Mouse (Mus musculus) MEL (cell line): Measurements from ENCODE around the gene Hist3h2a. TPM values are rescaled to one million over a fixed set of nuclear protein-coding genes. Genes with fewer than 3 reads are reported as not detected.
A peak's percentile ranks its signal among the peaks of the same experiment; 100 is the strongest.

Experiments used
- DNase-seq: peaks from one replicate; pipeline ENCODE4 v3.0.0; 2011; ENCODE audit warnings: low read depth, low spot score
- H3K27ac ChIP-seq: 2 replicates; pipeline ENCODE4 v1.5.1; 2012; ENCODE audit warnings: low read depth, mild to moderate bottlenecking, control low read depth, low read length, moderate library complexity; ENCODE audit not compliant: control insufficient read depth
- H3K27me3 ChIP-seq, 2 experiments: fragments of 150-350 bp in 1 of 2; sonication (generic) in 1 of 2; 2 replicates each; pipeline ENCODE4 v1.6.1; 2012; ENCODE audit warnings: low read length in 2 of 2, mild to moderate bottlenecking in 2 of 2, improper control_type of control experiment in 1 of 2, moderate library complexity in 1 of 2; ENCODE audit not compliant: insufficient read depth in 2 of 2, control insufficient read depth in 1 of 2
- H3K36me3 ChIP-seq, 2 experiments: 2 replicates each; pipeline ENCODE4 v1.6.1; 2012 to 2014; ENCODE audit warnings: low read length in 2 of 2, improper control_type of control experiment in 1 of 2, inconsistent platforms in 1 of 2, mild to moderate bottlenecking in 1 of 2; ENCODE audit not compliant: insufficient read depth in 2 of 2, control insufficient read depth in 1 of 2
- H3K4me1 ChIP-seq, 2 experiments: fragments of 150-350 bp in 1 of 2; sonication (generic) in 1 of 2; 2 replicates each; pipeline ENCODE4 v1.6.1; 2012; ENCODE audit warnings: low read length in 2 of 2, improper control_type of control experiment in 1 of 2, mild to moderate bottlenecking in 1 of 2; ENCODE audit not compliant: insufficient read depth in 2 of 2, control insufficient read depth in 1 of 2
- H3K4me3 ChIP-seq, 2 experiments: fragments of 150-350 bp in 1 of 2; sonication (generic) in 1 of 2; 2 replicates each; pipeline ENCODE4 v1.5.1; 2012; ENCODE audit warnings: low read depth in 2 of 2, low read length in 2 of 2, mild to moderate bottlenecking in 2 of 2, moderate library complexity in 2 of 2, control low read depth in 1 of 2, improper control_type of control experiment in 1 of 2; ENCODE audit not compliant: control insufficient read depth in 1 of 2, insufficient read depth in 1 of 2
- H3K79me2 ChIP-seq: 2 replicates; pipeline ENCODE4 v1.6.1; 2012; ENCODE audit warnings: mild to moderate bottlenecking, low read length, moderate library complexity; ENCODE audit not compliant: control insufficient read depth, poor library complexity, insufficient read depth
- H3K9ac ChIP-seq: 2 replicates; pipeline ENCODE4 v1.6.1; 2012; ENCODE audit warnings: low read depth, mild to moderate bottlenecking, control low read depth, low read length, moderate library complexity; ENCODE audit not compliant: control insufficient read depth, poor library complexity, severe bottlenecking
- H3K9me3 ChIP-seq: fragments of 150-350 bp; sonication (generic); replicated peaks from 2 replicates; pipeline ENCODE4 v1.6.1; 2012; ENCODE audit warnings: mild to moderate bottlenecking, low read length, improper control_type of control experiment, moderate library complexity; ENCODE audit not compliant: insufficient read depth
- BHLHE40 ChIP-seq: IDR thresholded peaks from 2 replicates; pipeline ENCODE4 v1.6.1; 2012; ENCODE audit warnings: low read depth, mild to moderate bottlenecking, inconsistent platforms, low read length, improper control_type of control experiment, borderline replicate concordance
- EP300 ChIP-seq, 2 experiments: IDR thresholded peaks; 2 replicates each; pipeline ENCODE4 v1.6.1; 2011; ENCODE audit warnings: improper control_type of control experiment in 2 of 2, low read length in 2 of 2, low read depth in 1 of 2, mild to moderate bottlenecking in 1 of 2
- GATA1 ChIP-seq: IDR thresholded peaks from 2 replicates; pipeline ENCODE4 v1.6.1; 2011; ENCODE audit warnings: low read depth, low read length, improper control_type of control experiment
- MAFK ChIP-seq: IDR thresholded peaks from 2 replicates; pipeline ENCODE4 v1.6.1; 2011; ENCODE audit warnings: low read depth, mild to moderate bottlenecking, low read length, improper control_type of control experiment, borderline replicate concordance
- MAZ ChIP-seq: IDR thresholded peaks from 2 replicates; pipeline ENCODE4 v1.6.1; 2012; ENCODE audit warnings: low read depth, mild to moderate bottlenecking, inconsistent platforms, low read length, improper control_type of control experiment
- POLR2A ChIP-seq, 2 experiments: IDR thresholded peaks; 2 replicates each; pipeline ENCODE4 v1.6.1; 2011 to 2012; ENCODE audit warnings: low read length in 2 of 2, mild to moderate bottlenecking in 2 of 2, control low read depth in 1 of 2, improper control_type of control experiment in 1 of 2, low read depth in 1 of 2, moderate library complexity in 1 of 2; ENCODE audit not compliant: control insufficient read depth in 1 of 2, insufficient read depth in 1 of 2, poor library complexity in 1 of 2
- POLR2AphosphoS2 ChIP-seq: IDR thresholded peaks from 2 replicates; pipeline ENCODE4 v1.6.1; 2011; ENCODE audit warnings: low read length, improper control_type of control experiment
- POLR2AphosphoS5 ChIP-seq: IDR thresholded peaks from 2 replicates; pipeline ENCODE4 v1.6.1; 2012; ENCODE audit warnings: low read depth, borderline replicate concordance, mild to moderate bottlenecking, inconsistent platforms, low read length, moderate library complexity, mixed read lengths
- SIN3A ChIP-seq: IDR thresholded peaks from 2 replicates; pipeline ENCODE4 v1.6.1; 2012; ENCODE audit warnings: low read length, improper control_type of control experiment, inconsistent platforms
- SMC3 ChIP-seq: IDR thresholded peaks from 2 replicates; pipeline ENCODE4 v1.6.1; 2011; ENCODE audit warnings: low read depth, low read length, improper control_type of control experiment
- TCF12 ChIP-seq: IDR thresholded peaks from 2 replicates; pipeline ENCODE4 v1.6.1; 2014; ENCODE audit warnings: low read depth, mild to moderate bottlenecking, inconsistent platforms, low read length, improper control_type of control experiment, moderate library complexity
- UBTF ChIP-seq: IDR thresholded peaks from 2 replicates; pipeline ENCODE4 v1.6.1; 2012; ENCODE audit warnings: low read depth, mild to moderate bottlenecking, inconsistent platforms, low read length, improper control_type of control experiment, moderate library complexity, borderline replicate concordance; ENCODE audit not compliant: insufficient read depth
- polyA plus RNA-seq, 2 experiments: library from polyadenylated mRNA; stranded (reverse) in 1 of 2; unstranded in 1 of 2; fragments of >175 nt in 1 of 2; fragments of >200 nt in 1 of 2; gene quantifications; 2 replicates each; pipeline versions ENCODE4 v1.2.1 to v1.2.4; 2012; ENCODE audit warnings: low replicate concordance in 2 of 2, low read depth in 1 of 2; ENCODE audit not compliant: insufficient read length in 2 of 2, insufficient read depth in 1 of 2, missing spikeins in 1 of 2
- total RNA-seq: library from RNA; depleted of rRNA; stranded (reverse); fragments of 300-350 nt; gene quantifications from 2 replicates; pipeline ENCODE4 v1.2.3, GENCODE M21; 2012

Hist3h2a gene
- total and polyA plus RNA-seq, 3 experiments, result 0.42 to 184 TPM; not detected in 1

DNA sequence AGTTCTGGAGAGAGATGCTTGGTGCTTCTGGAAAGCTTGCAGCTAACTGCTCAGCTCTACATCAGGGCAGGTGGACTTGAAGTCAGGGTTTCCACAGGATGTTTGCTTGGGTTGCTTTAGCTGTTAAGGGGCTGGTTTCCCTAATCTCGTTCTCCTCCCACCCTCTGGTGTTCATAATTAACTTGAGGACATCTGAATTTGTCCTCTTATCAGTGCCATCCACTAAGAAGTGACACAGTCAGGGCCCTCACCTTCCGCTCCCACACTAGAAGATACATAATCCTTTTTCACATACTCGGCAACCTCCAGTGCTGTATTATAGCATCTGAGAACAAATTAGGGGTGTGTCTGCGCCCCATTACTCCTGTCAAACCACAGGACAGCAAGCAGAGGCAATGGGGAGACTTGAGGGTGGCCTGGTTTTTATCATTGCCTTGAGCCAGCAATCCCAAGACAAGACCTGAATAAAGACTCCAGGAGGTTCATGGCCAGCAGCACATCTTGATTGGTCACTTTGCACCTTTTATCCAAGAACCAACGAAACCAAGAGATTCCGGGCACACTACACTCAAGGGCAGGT is 38.7 kb downstream of the Hist3h2a start:
- Histone ChIP-seq H3K4me3 (no peak overlapping the region), H3K4me1 (peaks cover 0 to 15% of the 10 kb centered on the region in 2 experiments; a peak in 2 of 4 replicates), H3K27me3 (no peaks in the 10 kb centered on the region), H3K9ac (no peak overlapping the region), H3K79me2 (no peaks in the 10 kb centered on the region), H3K36me3 (peaks cover 2 to 6% of the 10 kb centered on the region in 2 experiments; a peak in 3 of 4 replicates), H3K27ac (no peak overlapping the region), H3K9me3 (no peaks in the 10 kb centered on the region)
- TF ChIP-seq POLR2AphosphoS2 (peak; percentile 60), GATA1 (peak; percentile 60; the same call in 1 of the 2 replicates), POLR2A (IDR thresholded peaks at IDR 0.05; ENCODE audit: control insufficient read depth in 1 of 2, insufficient read depth in 1 of 2, low read depth in 1 of 2, low read length in 2 of 2, poor library complexity in 1 of 2) (no peak), SIN3A (0 out of 2 replicates have a peak, but pooled peaks have one; percentile 11), MAZ (no peak), BHLHE40 (no peak), EP300 (IDR thresholded peaks at IDR 0.05; ENCODE audit: low read depth in 1 of 2, low read length in 2 of 2) (peak in 1 of 2 experiments; percentile 16; a peak in 1 of 4 replicates)
- DNase-seq, result peak; percentile 55

GRCm38 (mm10) chr11:58994337-58994826 is 39.9 kb downstream of the Hist3h2a start:
- no peak overlapping the region for H3K4me3 ChIP-seq
- no peaks in the 10 kb centered on the region for H3K27me3 ChIP-seq
- no peaks in the 10 kb centered on the region for H3K9me3 ChIP-seq
- H3K79me2 ChIP-seq, result no peaks in the 10 kb centered on the region
- H3K4me1 ChIP-seq, result peaks cover 0 to 15% of the 10 kb centered on the region in 2 experiments; a peak in 2 of 4 replicates
- H3K27ac ChIP-seq, result no peak overlapping the region
- H3K36me3 ChIP-seq, result peaks cover under 1 to 6% of the 10 kb centered on the region in 2 experiments; a peak in 3 of 4 replicates
- TF ChIP-seq SMC3 (no peak), UBTF (no peak), TCF12 (no peak), POLR2AphosphoS5 (no peak), EP300 (IDR thresholded peaks at IDR 0.05; ENCODE audit: low read depth in 1 of 2, low read length in 2 of 2) (no peak), MAFK (no peak), SIN3A (no peak)
- no peak overlapping the region for H3K9ac ChIP-seq
- DNase-seq, result no peak
